In genomic region chr19:17169746-17170145, GRCm38 (mm10) we compare ENCODE assay signal across 18 mouse cellular contexts.
"Had no signal": no experiment of that assay in that cellular context is flagged by ENCODE, and none has a peak within 500 bp of the region (broad histone marks: within the 10 kb centered on the region; RNA-seq: fewer than 3 reads in every experiment).

No protein-coding gene starts in this region.

- H3K4me1 ChIP-seq: limb, embryonic 10.5 days; limb, embryonic 13.5 days; liver, embryonic 12.5 days; liver, embryonic 15.5 days; lung, embryonic 15.5 days had no signal

- H3K9ac ChIP-seq: limb, embryonic 13.5 days; liver, embryonic 12.5 days; liver, embryonic 15.5 days; lung, embryonic 15.5 days had no signal

- H3K36me3 ChIP-seq: limb, embryonic 10.5 days; limb, embryonic 13.5 days; liver, embryonic 12.5 days; liver, embryonic 15.5 days; lung, embryonic 15.5 days had no signal

- H3K4me2 ChIP-seq: limb, embryonic 13.5 days; liver, embryonic 12.5 days; liver, embryonic 15.5 days; lung, embryonic 15.5 days; midbrain, embryonic 11.5 days had no signal

- H3K9me3 ChIP-seq: limb, embryonic 10.5 days; limb, embryonic 13.5 days; liver, embryonic 12.5 days; liver, embryonic 15.5 days; lung, embryonic 15.5 days had no signal

- DNase-seq: kidney, adult 18-20 months; layer of hippocampus, adult 9-11 months; liver; lung, adult 18-20 months; lung, postnatal 14 days; lung, postnatal 4 days; midbrain, embryonic 14.5 days; thymus, adult 18-20 months; thymus, postnatal 36 days had no signal

- H3K27me3 ChIP-seq: limb, embryonic 13.5 days; liver, embryonic 12.5 days; liver, embryonic 15.5 days; lung, embryonic 15.5 days had no signal

- ATAC-seq: hindbrain, postnatal 0 days; inflammation-experienced regulatory T-cells, adult 6 months; liver, embryonic 12.5 days had no signal

- H3K27ac ChIP-seq: hindbrain, postnatal 0 days; layer of hippocampus, adult 2 months; limb, embryonic 10.5 days; limb, embryonic 13.5 days; liver, embryonic 12.5 days; liver, embryonic 15.5 days; lung, embryonic 15.5 days had no signal

- H3K4me3 ChIP-seq: layer of hippocampus, adult 2 months; limb, embryonic 10.5 days; limb, embryonic 13.5 days; liver, embryonic 12.5 days; liver, embryonic 15.5 days; lung, embryonic 15.5 days had no signal
